Mouse (Mus musculus) erythroblast, embryonic 14.5 days (primary cell): ENCODE measurements around the gene Anxa11. TPM values are rescaled to one million over a fixed set of nuclear protein-coding genes. Genes with fewer than 3 reads are reported as not detected.

Experiments used
- H3K27me3 ChIP-seq: 2 replicates; pipeline ENCODE4 v1.6.1; 2012; ENCODE audit warnings: inconsistent platforms; ENCODE audit not compliant: control insufficient read depth
- H3K36me3 ChIP-seq: 2 replicates; pipeline ENCODE4 v1.6.1; 2012; ENCODE audit warnings: mild to moderate bottlenecking, inconsistent platforms; ENCODE audit not compliant: control insufficient read depth
- H3K4me1 ChIP-seq: 2 replicates; pipeline ENCODE4 v1.6.1; 2012; ENCODE audit warnings: inconsistent platforms; ENCODE audit not compliant: control insufficient read depth
- H3K4me3 ChIP-seq: replicated peaks from 2 replicates; pipeline ENCODE3; 2012; ENCODE audit warnings: moderate library complexity, mild to moderate bottlenecking, inconsistent platforms
- H3K9me3 ChIP-seq: 2 replicates; pipeline ENCODE4 v1.6.1; 2012; ENCODE audit warnings: low read length, inconsistent platforms, mixed read lengths; ENCODE audit not compliant: control insufficient read depth
- GATA1 ChIP-seq: IDR thresholded peaks from 2 replicates; pipeline ENCODE4 v1.6.1; 2012; ENCODE audit warnings: low read length, inconsistent platforms, mixed read lengths
- TAL1 ChIP-seq: IDR thresholded peaks from 3 replicates; pipeline ENCODE4 v1.6.1; 2012; ENCODE audit warnings: low read length, inconsistent platforms, mixed read lengths
- polyA plus RNA-seq: library from polyadenylated mRNA; stranded (reverse); fragments of >175 nt; gene quantifications from 2 replicates; pipeline ENCODE4 v1.2.3, GENCODE M21; 2012

The Anxa11 gene
- polyA plus RNA-seq, 1 experiment: 0.42 TPM

- H3K36me3 ChIP-seq: no peaks in the 10 kb centered on the region
- H3K4me3 ChIP-seq: no peak overlapping the region
- peaks cover under 1% of the 10 kb centered on the region; the same call in 1 of the 2 replicates for H3K4me1 ChIP-seq
Observed at GRCm38 (mm10) chr14:25850433-25850832, 8.5 kb downstream of the Anxa11 start.

GRCm38 (mm10) chr14:25851189-25851588 lies 9.2 kb downstream of the Anxa11 start:
- Histone ChIP-seq H3K9me3 (no peaks in the 10 kb centered on the region), H3K36me3 (no peaks in the 10 kb centered on the region), H3K4me3 (no peak overlapping the region), H3K27me3 (no peaks in the 10 kb centered on the region), H3K4me1 (peaks cover 2% of the 10 kb centered on the region; the same call in 1 of the 2 replicates)
- no peak for TF ChIP-seq GATA1
- TF ChIP-seq TAL1: no peak

More at GRCm38 (mm10) chr14:25850433-25850832, 8.5 kb downstream of the Anxa11 start:
- TF ChIP-seq GATA1: no peak
- TF ChIP-seq TAL1: no peak
- Histone ChIP-seq H3K27me3 (no peaks in the 10 kb centered on the region), H3K9me3 (no peaks in the 10 kb centered on the region)

DNA sequence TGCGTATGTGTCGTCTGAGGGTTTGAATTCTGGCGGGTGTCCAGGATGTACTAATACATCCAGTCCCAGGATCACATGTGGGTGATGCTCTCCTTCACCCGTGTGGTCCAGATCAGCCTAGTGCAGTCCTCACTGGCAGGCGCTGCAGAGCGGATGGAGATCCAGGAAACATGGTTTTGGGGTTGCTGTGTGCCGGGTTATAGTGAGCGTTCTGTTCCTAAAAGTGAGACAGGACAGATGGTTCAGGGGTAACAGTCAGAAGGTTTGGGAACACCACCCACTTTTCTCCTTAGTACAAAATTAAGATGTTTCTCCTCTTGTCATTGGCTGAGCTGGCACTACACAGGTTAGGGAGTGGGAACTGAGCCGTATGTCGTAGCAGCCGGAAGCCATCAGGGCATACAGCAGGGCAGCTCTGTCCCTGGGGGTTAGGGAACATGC lies 10.2 kb downstream of the Anxa11 start:
- no peak overlapping the region for H3K4me3 ChIP-seq
- no peaks in the 10 kb centered on the region for H3K36me3 ChIP-seq
- TF ChIP-seq TAL1: no peak
- H3K9me3 ChIP-seq: no peaks in the 10 kb centered on the region
- H3K4me1 ChIP-seq: peaks cover 8% of the 10 kb centered on the region
- H3K27me3 ChIP-seq: no peaks in the 10 kb centered on the region

- Histone ChIP-seq H3K4me3 (no peak overlapping the region), H3K4me1 (peaks cover 17% of the 10 kb centered on the region)
- TF ChIP-seq GATA1: no peak
- TF ChIP-seq TAL1: no peak
Observed at GRCm38 (mm10) chr14:25853295-25853694, 11.3 kb downstream of the Anxa11 start.

GRCm38 (mm10) chr14:25853717-25854452 lies 11.9 kb downstream of the Anxa11 start:
- Histone ChIP-seq H3K9me3 (no peaks in the 10 kb centered on the region), H3K36me3 (no peaks in the 10 kb centered on the region), H3K4me1 (peaks cover 17% of the 10 kb centered on the region), H3K4me3 (no peak overlapping the region), H3K27me3 (no peaks in the 10 kb centered on the region)
- TF ChIP-seq GATA1: no peak
- TF ChIP-seq TAL1: no peak

More at GRCm38 (mm10) chr14:25853295-25853694, 11.3 kb downstream of the Anxa11 start:
- Histone ChIP-seq H3K36me3 (no peaks in the 10 kb centered on the region), H3K9me3 (no peaks in the 10 kb centered on the region), H3K27me3 (no peaks in the 10 kb centered on the region)

- TF ChIP-seq TAL1 (no peak), GATA1 (no peak)
- Histone ChIP-seq H3K36me3 (no peaks in the 10 kb centered on the region), H3K27me3 (no peaks in the 10 kb centered on the region), H3K4me3 (no peak overlapping the region), H3K9me3 (no peaks in the 10 kb centered on the region), H3K4me1 (peaks cover 17% of the 10 kb centered on the region)
Observed at GRCm38 (mm10) chr14:25855241-25855885, 13.4 kb downstream of the Anxa11 start.

DNA sequence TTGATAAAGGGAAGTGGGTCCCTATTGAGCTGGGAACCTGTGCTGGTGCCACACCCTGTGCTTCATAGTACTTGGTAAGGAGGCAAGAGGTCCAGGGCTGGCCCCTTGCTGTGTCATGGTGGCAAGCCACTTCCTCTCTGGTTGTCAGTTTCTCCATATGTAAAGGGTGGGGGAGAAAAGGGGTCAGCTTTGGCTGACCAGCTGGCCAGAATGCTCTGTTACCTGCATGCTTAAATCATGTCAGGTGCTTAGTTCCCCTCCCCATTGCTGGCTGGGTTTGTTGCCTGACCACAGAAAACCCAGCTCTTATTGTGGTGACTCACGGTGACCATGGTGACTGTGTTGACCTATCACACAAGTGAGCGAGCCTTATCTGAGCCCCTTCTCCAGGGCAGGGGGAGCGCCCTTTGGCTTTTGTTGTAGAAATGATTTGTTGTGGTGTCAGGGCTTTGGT lies 15.2 kb downstream of the Anxa11 start:
- no peak for TF ChIP-seq TAL1
- Histone ChIP-seq H3K9me3 (no peaks in the 10 kb centered on the region), H3K4me1 (peaks cover 24% of the 10 kb centered on the region), H3K36me3 (no peaks in the 10 kb centered on the region), H3K4me3 (no peak overlapping the region), H3K27me3 (no peaks in the 10 kb centered on the region)

- H3K9me3 ChIP-seq: no peaks in the 10 kb centered on the region
- TF ChIP-seq GATA1 (no peak), TAL1 (no peak)
- H3K4me3 ChIP-seq: no peak overlapping the region
- no peaks in the 10 kb centered on the region for H3K27me3 ChIP-seq
- H3K36me3 ChIP-seq: no peaks in the 10 kb centered on the region
- H3K4me1 ChIP-seq: peaks cover 29% of the 10 kb centered on the region
Observed at GRCm38 (mm10) chr14:25857940-25858339, 16.0 kb downstream of the Anxa11 start.

DNA sequence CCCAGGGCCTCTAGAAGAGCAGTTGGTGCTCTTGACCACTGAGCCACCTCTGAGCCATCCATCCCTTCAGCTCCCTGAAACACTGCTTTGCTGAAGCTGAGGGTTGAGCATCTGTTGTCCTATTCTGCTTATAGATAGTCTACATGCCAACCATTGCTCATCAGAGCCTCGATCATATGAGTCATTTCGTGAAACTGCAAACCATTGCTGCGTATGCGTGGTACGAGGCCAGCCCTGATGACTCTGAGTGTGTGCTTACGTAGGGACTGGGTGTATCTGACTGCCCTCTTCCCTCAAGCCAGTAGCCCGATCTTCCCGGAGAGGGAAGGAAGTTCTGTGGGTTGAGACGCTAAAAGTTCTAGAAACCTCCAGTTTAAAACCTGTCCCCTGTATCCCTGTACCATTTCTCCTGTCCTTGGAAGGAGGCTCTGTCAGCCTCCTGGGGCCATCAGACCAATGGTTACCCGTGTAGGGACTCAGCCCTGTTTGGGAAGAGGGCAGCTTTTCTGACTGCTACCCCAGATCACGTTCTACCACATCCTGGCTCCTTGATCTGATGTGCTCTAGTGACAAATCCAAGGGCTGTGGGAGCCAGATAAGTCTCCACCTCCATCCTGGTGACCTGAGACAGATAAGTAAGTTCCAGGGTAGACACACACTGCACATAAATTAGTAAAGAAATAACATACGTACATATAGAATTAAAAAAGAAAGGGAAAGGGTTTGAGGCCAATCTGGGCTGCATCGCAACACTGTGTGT lies 20.0 kb downstream of the Anxa11 start:
- peak; percentile 12; the same call in 1 of the 3 replicates for TF ChIP-seq TAL1
- TF ChIP-seq GATA1: no peak
- H3K4me1 ChIP-seq: peaks cover 24% of the 10 kb centered on the region
- no peaks in the 10 kb centered on the region for H3K27me3 ChIP-seq
- H3K9me3 ChIP-seq: no peaks in the 10 kb centered on the region
- H3K36me3 ChIP-seq: no peaks in the 10 kb centered on the region
- no peak overlapping the region for H3K4me3 ChIP-seq
